Mouse (Mus musculus) kidney, adult 2 months (tissue): ENCODE measurements at regions not wholly inside any gene's neighbourhood (a gene's known extent, or its start where the extent isn't known, plus 50 kb on each side); places are given as distances from the start of the nearest gene placed in this dataset.

ENCODE experiments used
- CTCF ChIP-seq: fragments of 200-500 bp; conservative IDR thresholded peaks from 2 replicates; pipeline ENCODE4 v1.5.1; 2011; ENCODE audit warnings: low read depth, mild to moderate bottlenecking, control low read depth, low read length, moderate library complexity, mixed read lengths; ENCODE audit not compliant: insufficient read depth, insufficient read length
- POLR2A ChIP-seq: fragments of 200-500 bp; IDR thresholded peaks from one replicate; pipeline ENCODE4 v1.6.1; 2011; ENCODE audit warnings: low read depth, low read length, control low read depth

DNA sequence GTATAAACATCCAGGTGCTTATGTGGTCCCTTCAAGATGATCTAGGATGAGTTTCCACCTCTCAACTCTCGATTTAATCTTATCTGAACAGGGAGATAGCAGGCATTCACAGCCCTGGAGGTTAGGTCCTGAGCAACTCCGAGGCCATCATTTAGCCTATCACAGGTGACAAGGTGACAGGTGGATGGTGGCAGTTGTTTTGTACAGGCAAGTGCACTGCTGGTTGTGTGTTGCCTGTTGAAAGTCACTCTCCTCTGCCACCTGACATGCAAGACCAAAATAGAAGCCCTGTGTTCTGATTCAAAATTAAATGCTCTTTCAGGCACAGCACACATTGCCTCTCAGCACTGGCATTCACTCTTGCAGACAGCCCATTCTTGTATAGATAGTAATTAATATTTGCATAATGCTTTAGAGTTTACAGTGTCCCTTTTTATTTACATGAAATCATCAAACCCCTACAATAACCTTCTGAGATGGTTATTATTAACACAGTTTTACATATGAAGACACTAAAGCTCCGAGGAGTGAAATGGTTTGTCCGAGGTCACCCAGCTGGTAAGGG lies 145.9 kb upstream of the Bcl6 start:
- TF ChIP-seq CTCF (no peak), POLR2A (no peak)
